Mouse (Mus musculus): ENCODE data around the gene Popdc2. TPM values are rescaled to one million over a fixed set of nuclear protein-coding genes. Genes with fewer than 3 reads are reported as not detected.

Gene Popdc2
- polyA plus RNA-seq, 1 experiment: 6.5 TPM

DNA sequence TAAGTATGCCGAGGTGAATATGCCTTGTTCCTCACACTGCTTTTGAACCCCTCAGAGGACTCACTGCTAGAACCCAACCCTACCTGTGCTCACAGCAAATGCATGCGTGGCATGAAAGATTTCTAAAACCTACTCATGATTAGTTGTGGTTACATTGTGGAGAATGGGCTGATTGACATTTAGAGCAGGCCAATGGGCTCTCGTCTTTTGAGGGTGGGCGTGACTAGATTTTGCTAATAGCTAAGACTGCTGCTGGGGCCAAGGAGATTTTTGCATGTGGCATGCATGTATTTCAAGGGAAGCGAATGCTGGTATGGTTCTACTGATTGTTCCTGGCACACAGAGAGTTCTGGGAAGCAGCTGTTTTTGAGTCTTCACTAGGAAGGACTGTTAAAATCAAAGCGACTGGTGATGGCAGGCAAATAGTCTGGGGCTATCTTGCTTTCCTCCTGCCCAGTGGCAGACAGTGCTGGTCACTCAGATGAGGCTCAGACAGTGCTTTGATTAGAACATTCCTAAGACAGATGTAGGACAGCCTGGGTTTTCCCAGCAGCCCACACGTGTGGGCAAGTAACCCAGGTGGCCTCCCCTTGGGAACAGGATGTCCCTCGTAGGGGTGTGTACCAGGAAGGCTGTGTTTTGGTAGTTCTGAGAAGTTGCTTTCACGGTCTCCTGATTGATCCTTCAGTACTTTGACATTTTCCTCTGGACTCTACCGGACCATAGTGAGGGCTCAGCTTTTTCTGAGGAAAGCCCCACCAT, 12.6 kb downstream of the Popdc2 start:
- H3K4me1 ChIP-seq (ENCODE audit: control insufficient read depth, insufficient read depth, insufficient read length, low read length): peaks cover 8% of the 10 kb centered on the region; the same call in 1 of the 2 replicates
- no peak for TF ChIP-seq POLR2A (IDR thresholded peaks at IDR 0.05; ENCODE audit: low read depth, low read length)
- no peak for TF ChIP-seq CTCF (IDR thresholded peaks at IDR 0.05; ENCODE audit: extremely low read depth, insufficient read length, insufficient replicate concordance, low read depth, low read length)
- 74% methylated on average over 10 of the region's 10 CpGs for WGBS
- no peaks in the 10 kb centered on the region for H3K36me3 ChIP-seq (ENCODE audit: control insufficient read depth, insufficient read depth, low read length)
- H3K27me3 ChIP-seq (ENCODE audit: control insufficient read depth, insufficient read depth, low read length): no peaks in the 10 kb centered on the region
- H3K4me3 ChIP-seq (ENCODE audit: low read depth, low read length): no peak overlapping the region
- H3K27ac ChIP-seq (ENCODE audit: insufficient read depth, low read depth, low read length): no peak overlapping the region

DNA sequence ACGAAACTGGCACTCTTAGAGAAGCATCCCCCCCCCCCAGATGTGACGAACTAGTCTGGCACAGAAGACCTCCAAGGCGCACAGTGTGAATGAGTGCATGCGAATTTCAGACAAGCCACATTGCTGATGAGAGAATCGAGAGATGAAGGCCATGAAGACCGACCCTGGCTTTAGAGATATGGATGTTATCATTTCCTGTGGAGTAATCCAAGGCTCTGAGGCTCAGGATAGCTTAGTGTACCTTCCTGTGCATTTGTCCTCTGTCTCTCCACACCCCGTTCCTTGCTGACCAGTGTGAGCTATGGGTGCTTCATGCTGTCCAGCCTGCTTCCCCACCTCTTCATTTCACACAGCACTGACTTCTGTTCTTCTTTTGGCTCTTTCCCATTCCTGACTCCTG, 13.2 kb downstream of the Popdc2 start:
- TF ChIP-seq CTCF (IDR thresholded peaks at IDR 0.05; ENCODE audit: extremely low read depth, insufficient read length, insufficient replicate concordance, low read depth, low read length) (no peak), POLR2A (IDR thresholded peaks at IDR 0.05; ENCODE audit: low read depth, low read length) (no peak)
- peaks cover 8% of the 10 kb centered on the region; the same call in 1 of the 2 replicates for H3K4me1 ChIP-seq (ENCODE audit: control insufficient read depth, insufficient read depth, insufficient read length, low read length)
- no peak overlapping the region for H3K4me3 ChIP-seq (ENCODE audit: low read depth, low read length)
- H3K27ac ChIP-seq (ENCODE audit: insufficient read depth, low read depth, low read length): no peak overlapping the region
- no peaks in the 10 kb centered on the region for H3K27me3 ChIP-seq (ENCODE audit: control insufficient read depth, insufficient read depth, low read length)
- WGBS: 73% methylated on average over 7 of the region's 7 CpGs
- H3K36me3 ChIP-seq (ENCODE audit: control insufficient read depth, insufficient read depth, low read length): no peaks in the 10 kb centered on the region

GRCm38 (mm10) chr16:38376163-38376840, 14.3 kb downstream of the Popdc2 start:
- Histone ChIP-seq H3K4me3 (ENCODE audit: low read depth, low read length) (peak overlapping the region; percentile 61), H3K27ac (ENCODE audit: insufficient read depth, low read depth, low read length) (no peak overlapping the region), H3K36me3 (ENCODE audit: control insufficient read depth, insufficient read depth, low read length) (no peaks in the 10 kb centered on the region), H3K4me1 (ENCODE audit: control insufficient read depth, insufficient read depth, insufficient read length, low read length) (peaks cover 8% of the 10 kb centered on the region; the same call in 1 of the 2 replicates), H3K27me3 (ENCODE audit: control insufficient read depth, insufficient read depth, low read length) (no peaks in the 10 kb centered on the region)
- WGBS: 30% methylated on average over 17 of the region's 17 CpGs
- TF ChIP-seq CTCF (IDR thresholded peaks at IDR 0.05; ENCODE audit: extremely low read depth, insufficient read length, insufficient replicate concordance, low read depth, low read length): peak; percentile 46; the same call in 1 of the 2 replicates
- no peak for TF ChIP-seq POLR2A (IDR thresholded peaks at IDR 0.05; ENCODE audit: low read depth, low read length)

GRCm38 (mm10) chr16:38376841-38377249, 14.8 kb downstream of the Popdc2 start:
- Histone ChIP-seq H3K4me3 (ENCODE audit: low read depth, low read length) (peak overlapping the region; percentile 61), H3K4me1 (ENCODE audit: control insufficient read depth, insufficient read depth, insufficient read length, low read length) (peaks cover 8% of the 10 kb centered on the region; the same call in 1 of the 2 replicates), H3K27ac (ENCODE audit: insufficient read depth, low read depth, low read length) (no peak overlapping the region), H3K27me3 (ENCODE audit: control insufficient read depth, insufficient read depth, low read length) (no peaks in the 10 kb centered on the region), H3K36me3 (ENCODE audit: control insufficient read depth, insufficient read depth, low read length) (no peaks in the 10 kb centered on the region)
- TF ChIP-seq CTCF (IDR thresholded peaks at IDR 0.05; ENCODE audit: extremely low read depth, insufficient read length, insufficient replicate concordance, low read depth, low read length): no peak
- no peak for TF ChIP-seq POLR2A (IDR thresholded peaks at IDR 0.05; ENCODE audit: low read depth, low read length)
- WGBS: 32% methylated on average over 8 of the region's 8 CpGs

DNA sequence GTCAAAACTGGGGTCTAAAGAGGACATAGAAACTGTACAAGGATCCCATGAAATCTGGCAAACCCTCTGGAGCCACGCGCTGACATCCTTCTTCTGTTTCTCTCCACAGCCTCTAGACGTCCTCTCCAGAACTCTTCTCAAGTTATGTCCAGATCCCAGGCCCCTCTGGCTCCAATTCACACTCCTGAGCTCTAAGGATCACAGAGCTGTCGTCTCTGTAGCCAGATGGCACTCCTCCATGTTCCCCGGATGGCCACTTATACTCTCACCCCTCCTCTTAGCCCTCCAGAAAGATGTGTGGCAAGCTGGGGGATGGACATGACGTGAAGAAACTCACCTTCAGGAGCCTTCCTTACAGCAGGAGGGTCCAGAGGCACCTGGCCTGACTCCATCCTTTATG, 15.5 kb downstream of the Popdc2 start:
- Histone ChIP-seq H3K27ac (ENCODE audit: insufficient read depth, low read depth, low read length) (no peak overlapping the region), H3K27me3 (ENCODE audit: control insufficient read depth, insufficient read depth, low read length) (no peaks in the 10 kb centered on the region), H3K4me1 (ENCODE audit: control insufficient read depth, insufficient read depth, insufficient read length, low read length) (peaks cover 8% of the 10 kb centered on the region; the same call in 1 of the 2 replicates), H3K4me3 (ENCODE audit: low read depth, low read length) (no peak overlapping the region), H3K36me3 (ENCODE audit: control insufficient read depth, insufficient read depth, low read length) (no peaks in the 10 kb centered on the region)
- TF ChIP-seq CTCF (IDR thresholded peaks at IDR 0.05; ENCODE audit: extremely low read depth, insufficient read length, insufficient replicate concordance, low read depth, low read length) (no peak), POLR2A (IDR thresholded peaks at IDR 0.05; ENCODE audit: low read depth, low read length) (no peak)
- 88% methylated on average over 6 of the region's 6 CpGs for WGBS

DNA sequence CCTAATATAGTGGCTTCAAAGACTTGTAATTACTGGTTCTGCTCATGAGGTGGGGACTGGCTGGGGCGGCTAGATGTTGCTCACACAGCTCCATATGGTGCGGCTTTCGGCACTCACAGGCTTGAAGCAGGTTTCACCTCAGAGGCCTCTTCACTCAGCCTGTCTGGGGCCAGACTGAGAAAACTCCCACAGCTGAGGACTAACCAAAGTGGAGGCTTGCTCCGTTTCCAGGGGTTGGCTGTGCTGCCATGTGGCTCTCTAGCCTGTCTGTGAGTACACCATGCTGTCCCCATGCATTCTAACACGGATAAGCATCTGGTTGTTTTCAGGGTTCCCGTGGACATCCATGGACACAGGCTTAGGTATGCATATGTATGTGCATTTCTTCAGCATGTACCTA, 16.6 kb downstream of the Popdc2 start:
- TF ChIP-seq CTCF (IDR thresholded peaks at IDR 0.05; ENCODE audit: extremely low read depth, insufficient read length, insufficient replicate concordance, low read depth, low read length): no peak
- TF ChIP-seq POLR2A (IDR thresholded peaks at IDR 0.05; ENCODE audit: low read depth, low read length): no peak
- Histone ChIP-seq H3K36me3 (ENCODE audit: control insufficient read depth, insufficient read depth, low read length) (no peaks in the 10 kb centered on the region), H3K4me3 (ENCODE audit: low read depth, low read length) (no peak overlapping the region), H3K4me1 (ENCODE audit: control insufficient read depth, insufficient read depth, insufficient read length, low read length) (peaks cover 8% of the 10 kb centered on the region; the same call in 1 of the 2 replicates), H3K27me3 (ENCODE audit: control insufficient read depth, insufficient read depth, low read length) (no peaks in the 10 kb centered on the region), H3K27ac (ENCODE audit: insufficient read depth, low read depth, low read length) (no peak overlapping the region)
- 90% methylated on average over 6 of the region's 6 CpGs for WGBS

DNA sequence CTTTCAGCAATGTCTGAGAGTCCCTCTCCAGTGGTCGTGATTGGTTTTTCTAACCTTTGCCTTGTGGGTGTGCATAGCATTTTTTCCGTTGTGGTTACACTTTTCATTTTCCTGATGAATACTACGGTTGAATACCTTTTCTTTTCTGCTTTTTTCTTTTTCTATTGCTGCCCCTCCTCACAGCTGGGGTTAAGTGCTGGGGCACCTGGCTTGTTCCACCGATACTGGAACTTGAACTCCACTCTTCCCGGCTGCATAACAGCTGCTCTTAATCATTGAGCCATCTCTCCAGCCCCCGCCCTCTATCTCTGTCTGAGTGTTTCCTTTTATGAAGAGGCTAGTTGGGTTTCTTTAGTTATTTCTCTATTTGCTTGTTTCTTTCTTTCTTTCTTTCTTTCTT, 17.1 kb downstream of the Popdc2 start:
- TF ChIP-seq POLR2A (IDR thresholded peaks at IDR 0.05; ENCODE audit: low read depth, low read length) (no peak), CTCF (IDR thresholded peaks at IDR 0.05; ENCODE audit: extremely low read depth, insufficient read length, insufficient replicate concordance, low read depth, low read length) (no peak)
- Histone ChIP-seq H3K4me3 (ENCODE audit: low read depth, low read length) (no peak overlapping the region), H3K36me3 (ENCODE audit: control insufficient read depth, insufficient read depth, low read length) (no peaks in the 10 kb centered on the region), H3K27ac (ENCODE audit: insufficient read depth, low read depth, low read length) (no peak overlapping the region), H3K4me1 (ENCODE audit: control insufficient read depth, insufficient read depth, insufficient read length, low read length) (peaks cover 8% of the 10 kb centered on the region; the same call in 1 of the 2 replicates), H3K27me3 (ENCODE audit: control insufficient read depth, insufficient read depth, low read length) (no peaks in the 10 kb centered on the region)
- WGBS: 16% methylated on average over 6 of the region's 6 CpGs
